Comparison of ENCODE assay signal across 7 mouse cellular contexts in the genomic region with DNA sequence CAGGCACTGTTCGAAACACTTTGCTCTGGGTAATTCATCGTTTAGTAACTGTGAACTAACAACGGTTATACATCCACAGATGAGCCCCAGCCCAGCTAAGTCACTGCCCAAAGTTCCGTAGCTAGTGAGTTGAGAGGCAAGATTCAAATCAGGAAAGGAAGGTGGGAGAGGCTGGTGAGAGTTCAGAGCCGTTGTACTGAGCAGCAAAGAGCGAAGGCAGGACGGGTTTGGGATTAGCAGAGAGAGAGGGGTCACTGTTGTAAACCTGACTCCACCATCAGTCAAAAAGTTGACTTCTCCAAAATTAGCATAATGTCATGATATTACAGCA.
A peak's percentile ranks its signal among the peaks of the same experiment; 100 is the strongest.
DNase-seq lines count a peak whose midpoint lies in the region; ATAC-seq and TF ChIP-seq lines count a peak whose summit lies in the region.

No protein-coding gene starts in this region.

- H3K9me3 ChIP-seq in liver, embryonic 11.5 days (ENCODE audit: control insufficient read depth, low read length), result no peaks in the 10 kb centered on the region
- no peaks in the 10 kb centered on the region for H3K9me3 ChIP-seq in liver, postnatal 0 days (ENCODE audit: low read length)
- no peaks in the 10 kb centered on the region for H3K9me3 ChIP-seq in forebrain, embryonic 14.5 days (replicated peaks; ENCODE audit: control insufficient read depth, low read length)
- no peaks in the 10 kb centered on the region for H3K9me3 ChIP-seq in intestine, postnatal 0 days (ENCODE audit: control insufficient read depth)
- no peaks in the 10 kb centered on the region for H3K9me3 ChIP-seq in neural tube, embryonic 15.5 days (replicated peaks)

- no peak for ATAC-seq in liver, embryonic 11.5 days (replicated peaks; ENCODE audit: low FRiP score)
- no peak for ATAC-seq in liver, postnatal 0 days
- ATAC-seq in forebrain, embryonic 14.5 days, result peak; percentile 30; the same call in 1 of the 2 replicates
- ATAC-seq in intestine, postnatal 0 days, result no peak
- peak; percentile 36 for ATAC-seq in neural tube, embryonic 15.5 days (ENCODE audit: low FRiP score)

- no peaks in the 10 kb centered on the region; the same call in 1 of the 2 replicates for H3K4me1 ChIP-seq in liver, embryonic 11.5 days (replicated peaks; ENCODE audit: control insufficient read depth, insufficient read depth, low read length)
- no peaks in the 10 kb centered on the region for H3K4me1 ChIP-seq in liver, postnatal 0 days (ENCODE audit: insufficient read depth)
- H3K4me1 ChIP-seq in forebrain, embryonic 14.5 days (ENCODE audit: control insufficient read depth, insufficient read depth, low read length), result peaks cover 9% of the 10 kb centered on the region
- no peaks in the 10 kb centered on the region for H3K4me1 ChIP-seq in intestine, postnatal 0 days (replicated peaks; ENCODE audit: control insufficient read depth, insufficient read depth, low read length)
- peaks cover 26% of the 10 kb centered on the region for H3K4me1 ChIP-seq in neural tube, embryonic 15.5 days

- H3K4me3 ChIP-seq in liver, embryonic 11.5 days (ENCODE audit: low read depth, low read length), result no peak overlapping the region
- H3K4me3 ChIP-seq in liver, postnatal 0 days (ENCODE audit: low read depth, low read length), result no peak overlapping the region
- peak overlapping the region; percentile 35 for H3K4me3 ChIP-seq in forebrain, embryonic 14.5 days (ENCODE audit: low read depth, low read length)
- peak overlapping the region; percentile 28; the same call in 1 of the 2 replicates for H3K4me3 ChIP-seq in intestine, postnatal 0 days (ENCODE audit: low read depth, low read length)
- H3K4me3 ChIP-seq in neural tube, embryonic 15.5 days (replicated peaks), result peak overlapping the region; percentile 36
- H3K4me3 ChIP-seq in left cerebral cortex, adult 2 months, result no peak overlapping the region; the same call in 1 of the 2 replicates

- H3K27ac ChIP-seq in liver, embryonic 11.5 days (ENCODE audit: low read depth, low read length), result no peak overlapping the region
- no peak overlapping the region for H3K27ac ChIP-seq in liver, postnatal 0 days (ENCODE audit: low read depth)
- peak overlapping the region; percentile 64; the same call in 1 of the 2 replicates for H3K27ac ChIP-seq in forebrain, embryonic 14.5 days (ENCODE audit: low read depth, low read length)
- H3K27ac ChIP-seq in intestine, postnatal 0 days (ENCODE audit: low read depth, low read length), result no peak overlapping the region
- peak overlapping the region; percentile 71; the same call in 1 of the 2 replicates for H3K27ac ChIP-seq in neural tube, embryonic 15.5 days (replicated peaks)
- H3K27ac ChIP-seq in left cerebral cortex, adult 2 months, result no peak overlapping the region

- H3K27me3 ChIP-seq in liver, embryonic 11.5 days (replicated peaks; ENCODE audit: control insufficient read depth, insufficient read depth, low read length), result peaks cover 14% of the 10 kb centered on the region
- peaks cover 20% of the 10 kb centered on the region; the same call in 1 of the 2 replicates for H3K27me3 ChIP-seq in liver, postnatal 0 days (ENCODE audit: insufficient read depth, low read length)
- H3K27me3 ChIP-seq in forebrain, embryonic 14.5 days (replicated peaks; ENCODE audit: control insufficient read depth, insufficient read depth, low read length), result no peaks in the 10 kb centered on the region
- H3K27me3 ChIP-seq in intestine, postnatal 0 days (replicated peaks; ENCODE audit: control insufficient read depth, insufficient read depth, low read length), result peaks cover 7% of the 10 kb centered on the region; the same call in 1 of the 2 replicates
- no peaks in the 10 kb centered on the region for H3K27me3 ChIP-seq in neural tube, embryonic 15.5 days (replicated peaks)

- intact Hi-C loops in left cerebral cortex, adult 2 months (cut with DNase I), result loop anchor here (2.0 to 5.0 kb wide), 2 partner anchors 287 to 300 kb away; no protein-coding TSS in a partner anchor

- H3K36me3 ChIP-seq in liver, embryonic 11.5 days (ENCODE audit: control insufficient read depth, insufficient read depth, low read length), result no peaks in the 10 kb centered on the region
- no peaks in the 10 kb centered on the region for H3K36me3 ChIP-seq in liver, postnatal 0 days (replicated peaks; ENCODE audit: insufficient read depth, low read length)
- peaks cover 7% of the 10 kb centered on the region for H3K36me3 ChIP-seq in forebrain, embryonic 14.5 days (ENCODE audit: control insufficient read depth, insufficient read depth, low read length)
- no peaks in the 10 kb centered on the region for H3K36me3 ChIP-seq in intestine, postnatal 0 days (ENCODE audit: control insufficient read depth, insufficient read depth)
- peaks cover 5% of the 10 kb centered on the region for H3K36me3 ChIP-seq in neural tube, embryonic 15.5 days

- no peak overlapping the region for H3K9ac ChIP-seq in liver, embryonic 11.5 days (ENCODE audit: low read depth, low read length)
- no peak overlapping the region for H3K9ac ChIP-seq in liver, postnatal 0 days (replicated peaks)
- peak overlapping the region; percentile 63; the same call in 1 of the 2 replicates for H3K9ac ChIP-seq in forebrain, embryonic 14.5 days (ENCODE audit: low read length)
- H3K9ac ChIP-seq in intestine, postnatal 0 days (ENCODE audit: low read depth, low read length), result no peak overlapping the region
- H3K9ac ChIP-seq in neural tube, embryonic 15.5 days (replicated peaks), result peak overlapping the region; percentile 40; the same call in 1 of the 2 replicates

- no peak for TF ChIP-seq CTCF in liver, postnatal 0 days (IDR thresholded peaks at IDR 0.05; ENCODE audit: low read depth)
- peak; percentile 25; the same call in 1 of the 2 replicates for TF ChIP-seq CTCF in intestine, postnatal 0 days (IDR thresholded peaks at IDR 0.05; ENCODE audit: low read depth)
- TF ChIP-seq CTCF in left cerebral cortex, adult 2 months (IDR thresholded peaks at IDR 0.05), result no peak

- DNase-seq in liver, embryonic 11.5 days (ENCODE audit: low spot score), result no peak
- DNase-seq in liver, postnatal 0 days, result no peak
- no peak for DNase-seq in forebrain, embryonic 14.5 days (ENCODE audit: low spot score)
- no peak for DNase-seq in kidney, adult 9 months
- DNase-seq in left cerebral cortex, adult 2 months (ENCODE audit: extremely low spot score in 1 of 2, low spot score in 2 of 2), result no peak

- H3K4me2 ChIP-seq in liver, embryonic 11.5 days, result peak overlapping the region; percentile 67
- H3K4me2 ChIP-seq in liver, postnatal 0 days (ENCODE audit: low read depth, low read length), result no peak overlapping the region
- peak overlapping the region; percentile 59 for H3K4me2 ChIP-seq in forebrain, embryonic 14.5 days (ENCODE audit: low read length)
- H3K4me2 ChIP-seq in intestine, postnatal 0 days (replicated peaks; ENCODE audit: low read depth), result peak overlapping the region; percentile 66
- H3K4me2 ChIP-seq in neural tube, embryonic 15.5 days, result peak overlapping the region; percentile 64

- 20% methylated on average over 7 of the region's 7 CpGs for WGBS in liver, embryonic 11.5 days
- WGBS in liver, postnatal 0 days (ENCODE audit: insufficient replicate concordance), result 45% methylated on average over 7 of the region's 7 CpGs
- 8% methylated on average over 7 of the region's 7 CpGs for WGBS in forebrain, embryonic 14.5 days
- 49% methylated on average over 7 of the region's 7 CpGs for WGBS in intestine, postnatal 0 days
- 16% methylated on average over 7 of the region's 7 CpGs for WGBS in neural tube, embryonic 15.5 days

- no peak for TF ChIP-seq EP300 in liver, postnatal 0 days (IDR thresholded peaks at IDR 0.05; ENCODE audit: low read depth)

Comparison
In these comparisons a context has a peak if more than half of its experiments do, and no peak if none do; other contexts are left out.
1. ATAC-seq: peak in forebrain, embryonic 14.5 days (single experiment) and neural tube, embryonic 15.5 days (single experiment); none in liver, embryonic 11.5 days (single experiment), liver, postnatal 0 days (single experiment) and intestine, postnatal 0 days (single experiment).
2. H3K27ac ChIP-seq: peak in forebrain, embryonic 14.5 days (single experiment) and neural tube, embryonic 15.5 days (single experiment); none in liver, embryonic 11.5 days (single experiment), liver, postnatal 0 days (single experiment), intestine, postnatal 0 days (single experiment) and left cerebral cortex, adult 2 months (single experiment).
3. H3K4me3 ChIP-seq: peak in forebrain, embryonic 14.5 days (single experiment), intestine, postnatal 0 days (single experiment) and neural tube, embryonic 15.5 days (single experiment); none in liver, embryonic 11.5 days (single experiment), liver, postnatal 0 days (single experiment) and left cerebral cortex, adult 2 months (single experiment).
4. H3K9ac ChIP-seq: peak in forebrain, embryonic 14.5 days (single experiment) and neural tube, embryonic 15.5 days (single experiment); none in liver, embryonic 11.5 days (single experiment), liver, postnatal 0 days (single experiment) and intestine, postnatal 0 days (single experiment).